Mouse (Mus musculus): ENCODE data around the gene Slc25a24. TPM values are rescaled to one million over a fixed set of nuclear protein-coding genes. Genes with fewer than 3 reads are reported as not detected.

Slc25a24 gene
- total RNA-seq, 2 experiments from 2014 or later: 58.7 to 78.0 TPM

GRCm38 (mm10) chr3:109169121-109169520 lies 46.2 kb downstream of the Slc25a24 start:
- no peak for DNase-seq

GRCm38 (mm10) chr3:109171070-109171778 lies 48.3 kb downstream of the Slc25a24 start:
- DNase-seq: peak; percentile 70 to 80

- no peak for DNase-seq
Observed at GRCm38 (mm10) chr3:109174394-109174793, 51.4 kb downstream of the Slc25a24 start.

GRCm38 (mm10) chr3:109178705-109179104 lies 55.8 kb downstream of the Slc25a24 start:
- DNase-seq: no peak

- DNase-seq: no peak
Observed at GRCm38 (mm10) chr3:109179528-109180076, 56.7 kb downstream of the Slc25a24 start.

- no peak for DNase-seq
Observed at GRCm38 (mm10) chr3:109196166-109196565, 73.2 kb downstream of the Slc25a24 start.

GRCm38 (mm10) chr3:109199280-109199679 lies 76.3 kb downstream of the Slc25a24 start:
- no peak for DNase-seq

- DNase-seq: no peak
Observed at GRCm38 (mm10) chr3:109212322-109212721, 89.4 kb downstream of the Slc25a24 start.

GRCm38 (mm10) chr3:109216352-109216751 lies 93.4 kb downstream of the Slc25a24 start:
- no peak for DNase-seq

Other genes starting within 250 kb of the Slc25a24 start
- under 1 TPM; 0.17 to 0.40 TPM for gene Fndc7, start 233.1 kb upstream of the Slc25a24 start, total RNA-seq (2021)
- gene Prpf38b, start 211.4 kb upstream of the Slc25a24 start, total RNA-seq (2021): 10 to 100 TPM; 42.2 to 64.7 TPM
- not detected for gene Henmt1, start 183.3 kb upstream of the Slc25a24 start, total RNA-seq (2021)
- not detected for gene Gm9857, start 182.7 kb upstream of the Slc25a24 start, total RNA-seq (2021)
- gene Fam102b, start 95.5 kb upstream of the Slc25a24 start, total RNA-seq (2021): 1 to 10 TPM; 9.3 to 9.7 TPM
- gene Slc25a54, start 42.7 kb upstream of the Slc25a24 start, total RNA-seq (2021): not detected
- 1 to 10 TPM; 2.2 to 3.3 TPM for gene Vav3, start 217.5 kb downstream of the Slc25a24 start, total RNA-seq (2021)

All from adrenal gland, postnatal 36 days (tissue).